Mouse (Mus musculus) frontal cortex, postnatal 14 days (tissue): ENCODE measurements around the gene Mgat4e.

Source experiments
- DNase-seq, 2 experiments: peaks; one replicate each; pipeline ENCODE4 v3.0.0; 2022; ENCODE audit warnings: low spot score in 2 of 2

Mgat4e gene

DNA sequence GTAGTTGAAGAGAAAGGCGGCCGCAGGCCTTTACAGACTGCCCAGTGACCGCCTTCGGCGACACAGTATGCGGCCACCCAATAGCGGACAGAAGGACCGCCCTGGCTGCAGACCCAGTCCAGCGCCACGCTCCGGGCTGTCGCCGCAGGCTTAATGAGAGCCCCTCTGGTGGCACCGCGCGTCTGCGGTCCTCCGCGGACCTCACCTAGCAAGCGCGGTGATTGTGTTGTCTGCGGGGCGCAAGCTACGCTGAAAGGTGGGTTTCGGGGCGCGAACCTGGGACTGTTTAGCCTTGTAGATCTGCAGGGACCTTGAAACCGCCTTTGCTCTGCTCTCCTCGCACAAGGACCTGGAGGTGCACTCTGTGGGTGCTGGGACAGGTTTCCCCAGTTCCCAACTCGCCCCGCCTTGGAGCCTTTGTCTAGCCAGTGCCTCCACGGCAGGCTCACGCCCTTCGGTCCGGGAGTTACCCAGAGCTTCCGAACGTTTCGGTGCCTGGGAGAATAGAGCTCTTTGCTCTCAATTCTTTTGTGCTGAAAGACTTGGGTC, 36.1 kb downstream of the Mgat4e start:
- DNase-seq, result no peak

DNA sequence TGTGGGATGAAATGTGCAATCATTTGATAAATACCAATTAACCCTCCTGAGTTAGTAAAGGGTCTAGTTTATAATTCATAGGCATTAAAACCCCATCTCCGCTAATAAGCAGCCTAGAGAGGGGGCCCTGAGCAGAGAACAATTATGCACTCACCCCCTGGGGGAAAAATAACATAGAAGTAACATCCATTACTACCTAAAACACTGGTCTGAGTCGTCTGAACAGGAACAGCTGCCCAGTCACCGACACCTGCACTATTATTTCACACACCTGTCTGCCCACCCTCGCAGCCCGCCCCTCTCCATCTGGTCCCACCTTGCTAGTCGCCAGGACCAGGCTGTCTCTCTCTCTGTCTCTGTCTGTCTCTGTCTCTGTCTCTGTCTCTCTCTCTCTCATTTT, 36.9 kb downstream of the Mgat4e start:
- no peak for DNase-seq

DNA sequence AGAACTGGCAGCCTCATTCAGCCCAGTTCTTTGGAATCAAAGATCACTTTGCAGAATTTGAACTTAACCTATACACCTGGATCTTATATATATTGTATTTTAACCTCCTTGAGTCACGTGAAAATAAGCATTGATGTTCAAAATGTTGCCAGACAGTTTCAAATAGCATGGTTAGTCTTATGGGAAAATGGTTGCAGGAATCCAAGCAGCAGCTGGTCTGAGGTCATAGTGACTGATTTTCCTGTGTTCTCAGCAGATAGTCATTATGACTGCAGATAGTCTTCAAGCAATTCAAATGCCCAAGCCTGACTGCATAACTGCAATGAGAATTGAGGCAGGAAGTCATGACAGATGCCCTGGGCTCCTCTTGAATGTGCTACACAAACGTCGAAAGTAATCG, 37.3 kb downstream of the Mgat4e start:
- DNase-seq, result no peak

DNA sequence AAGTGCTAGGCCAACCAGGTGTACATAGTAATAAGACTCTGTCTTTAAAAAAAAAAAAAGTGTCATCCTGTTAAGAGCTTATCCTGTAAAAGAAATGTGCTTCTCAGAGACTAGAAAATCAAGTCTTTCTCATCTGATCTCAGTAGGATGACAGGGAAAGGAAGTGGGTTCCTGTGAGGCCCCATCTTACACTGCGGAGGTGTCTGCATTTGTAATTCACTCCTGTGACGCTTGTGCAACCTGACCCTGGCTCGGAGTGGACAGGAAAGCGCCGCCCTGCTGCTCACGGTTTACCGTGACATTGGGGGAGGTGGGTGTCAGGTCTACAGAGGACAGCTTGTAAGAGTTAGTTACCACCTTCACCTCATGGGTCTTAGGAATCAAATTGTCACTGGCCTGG, 39.5 kb downstream of the Mgat4e start:
- DNase-seq, result no peak

DNA sequence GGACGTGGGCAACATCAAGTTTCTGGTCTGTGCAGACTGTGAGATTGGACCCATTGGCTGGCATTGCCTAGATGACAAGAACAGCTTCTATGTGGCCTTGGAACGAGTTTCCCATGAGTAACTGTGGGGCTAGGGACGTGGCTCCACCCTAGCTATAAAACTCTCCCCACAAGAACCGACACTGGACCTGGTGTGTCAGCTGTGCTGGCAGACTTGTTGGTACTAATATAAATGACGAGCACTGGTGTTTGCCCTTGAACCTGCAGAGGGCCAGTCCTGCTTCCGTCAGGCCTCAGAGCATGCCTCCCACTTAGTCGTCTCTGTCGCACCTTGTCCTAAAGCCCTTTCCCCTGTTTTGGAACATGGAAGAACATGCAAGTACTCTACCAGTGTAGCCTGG, 43.3 kb downstream of the Mgat4e start:
- DNase-seq, result no peak

DNA sequence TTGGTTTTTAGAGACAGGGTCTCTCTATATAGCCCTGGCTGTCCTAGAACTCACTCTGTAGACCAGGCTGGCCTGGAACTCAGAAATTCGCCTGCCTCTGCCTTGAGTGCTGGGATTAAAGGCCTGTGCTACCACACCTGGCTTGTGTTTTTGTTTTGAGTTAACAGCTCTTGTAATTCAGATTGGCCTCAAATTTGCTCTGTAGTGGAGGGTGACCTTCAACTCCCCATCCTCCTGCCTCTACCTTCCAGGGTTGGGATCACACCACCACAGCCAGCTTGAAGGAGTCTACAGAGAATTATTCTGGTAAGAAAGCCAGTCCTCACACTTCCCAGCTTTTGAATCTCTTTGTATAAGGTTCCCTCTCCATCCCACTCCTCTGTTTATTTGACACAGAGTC, 48.6 kb downstream of the Mgat4e start:
- no peak for DNase-seq

DNA sequence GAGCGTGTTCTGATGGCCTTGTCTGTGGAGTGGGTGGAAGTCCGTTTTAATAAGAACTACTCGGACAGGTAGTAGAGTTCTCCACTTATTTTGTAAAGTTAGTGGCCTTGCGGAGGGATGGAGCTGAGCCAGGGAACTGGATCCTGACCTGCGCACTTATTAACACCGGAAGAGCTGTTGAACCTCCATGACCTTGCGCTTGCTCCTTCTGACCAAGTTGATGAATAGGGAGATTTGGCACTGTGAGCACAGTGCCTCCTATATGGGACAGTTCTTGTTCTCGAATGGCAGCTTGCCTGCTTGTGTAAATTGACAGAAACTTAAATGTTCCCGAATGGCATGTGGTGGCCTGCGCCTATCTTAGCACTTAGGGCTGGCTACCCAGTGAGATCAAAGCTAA, 53.5 kb downstream of the Mgat4e start:
- DNase-seq, result no peak

DNA sequence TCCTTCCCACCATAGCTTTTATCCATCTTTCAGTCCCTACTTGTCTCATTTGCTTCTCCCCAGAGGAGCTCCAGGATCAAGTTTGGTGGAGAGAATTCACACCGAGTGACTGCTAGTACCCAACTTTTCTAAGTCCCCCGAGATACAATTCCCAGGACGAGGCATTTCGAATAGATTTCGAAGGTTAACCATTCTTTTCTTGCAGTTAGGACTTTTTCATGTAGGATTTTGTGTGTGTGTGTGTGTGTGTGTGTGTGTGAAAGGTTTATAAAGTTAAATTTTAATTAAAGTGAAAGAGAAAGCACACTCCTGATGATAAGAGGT, 54.3 kb downstream of the Mgat4e start:
- no peak for DNase-seq

DNA sequence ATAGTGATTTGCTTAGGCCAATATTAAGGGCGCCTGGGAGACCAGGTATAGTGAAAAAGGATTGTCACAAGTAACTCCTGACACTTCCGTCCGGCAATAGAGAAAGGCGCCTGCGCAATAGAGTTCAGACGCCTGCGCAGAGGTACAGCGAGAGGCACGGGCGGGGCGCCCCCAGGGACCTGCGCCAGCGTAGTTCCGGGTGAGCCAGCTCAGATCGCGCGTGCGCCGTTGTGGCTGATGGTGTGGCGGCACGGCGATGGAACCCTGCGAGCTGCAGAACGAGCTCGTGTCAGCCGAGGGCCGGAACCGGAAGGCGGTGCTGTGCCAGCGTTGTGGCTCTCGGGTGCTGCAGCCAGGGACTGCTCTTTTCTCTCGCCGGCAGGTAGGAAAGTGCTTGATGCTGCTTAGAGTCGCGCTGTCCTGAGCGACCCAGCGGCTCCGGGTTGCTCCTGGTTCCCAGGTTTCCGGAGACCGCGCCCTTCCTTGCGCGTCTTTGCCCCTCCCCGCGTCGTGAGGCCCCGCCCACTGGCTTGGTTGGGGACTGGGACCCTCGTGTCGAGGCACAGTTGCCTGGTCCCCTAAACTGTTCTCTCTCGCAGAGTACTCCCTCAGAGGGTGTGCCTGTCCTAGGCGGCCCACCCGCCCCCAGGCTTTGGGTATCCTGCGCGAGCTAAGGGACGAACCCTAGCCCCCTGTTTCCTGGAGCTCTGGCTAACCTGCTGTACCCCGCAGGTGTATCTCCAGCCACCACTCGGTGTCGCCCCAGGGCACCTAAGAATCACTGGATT, 54.9 kb downstream of the Mgat4e start, which contains the start of gene Rabif:
Rabif (plus strand) TSS at position 221 of the 788 bp plus-strand sequence.
- peak; percentile 95 to 98 for DNase-seq

DNA sequence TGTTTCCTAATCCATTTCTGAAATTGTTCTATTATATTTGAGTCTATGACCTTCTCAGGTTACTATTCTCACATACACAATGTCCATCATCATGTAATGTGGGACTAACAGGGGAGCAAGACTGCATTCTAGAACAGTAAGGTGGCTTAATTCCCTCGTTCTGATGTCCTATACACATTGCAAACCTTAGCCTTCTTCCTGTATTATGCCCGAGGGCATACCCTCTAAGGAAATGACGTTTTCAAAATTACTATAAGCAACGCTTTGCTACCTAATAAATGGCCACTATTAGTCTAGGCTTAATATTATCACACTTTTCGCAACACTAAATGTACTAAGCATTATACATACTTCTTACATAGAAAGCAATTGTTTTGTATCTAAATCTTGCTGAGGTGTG, 55.5 kb downstream of the Mgat4e start:
- DNase-seq, result no peak

DNA sequence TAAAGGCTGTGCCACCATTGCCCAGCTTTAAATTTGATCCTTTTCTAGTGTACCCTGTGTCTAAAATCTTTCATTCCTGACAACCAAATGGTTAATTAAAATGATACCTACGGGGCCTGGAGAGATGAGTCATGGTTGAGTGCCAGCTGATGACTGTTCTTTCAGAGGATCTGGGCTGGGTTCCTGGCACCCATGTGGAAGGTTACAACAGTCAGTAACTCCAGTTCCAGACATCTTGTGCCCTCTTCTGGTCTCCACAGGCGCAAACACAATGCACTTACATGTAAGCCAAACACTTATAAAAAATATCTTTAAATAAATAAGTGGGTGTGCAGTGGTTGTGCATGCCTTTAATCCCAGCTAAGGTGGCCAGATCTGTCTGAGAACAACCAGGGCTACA, 56.0 kb downstream of the Mgat4e start:
- DNase-seq, result no peak

DNA sequence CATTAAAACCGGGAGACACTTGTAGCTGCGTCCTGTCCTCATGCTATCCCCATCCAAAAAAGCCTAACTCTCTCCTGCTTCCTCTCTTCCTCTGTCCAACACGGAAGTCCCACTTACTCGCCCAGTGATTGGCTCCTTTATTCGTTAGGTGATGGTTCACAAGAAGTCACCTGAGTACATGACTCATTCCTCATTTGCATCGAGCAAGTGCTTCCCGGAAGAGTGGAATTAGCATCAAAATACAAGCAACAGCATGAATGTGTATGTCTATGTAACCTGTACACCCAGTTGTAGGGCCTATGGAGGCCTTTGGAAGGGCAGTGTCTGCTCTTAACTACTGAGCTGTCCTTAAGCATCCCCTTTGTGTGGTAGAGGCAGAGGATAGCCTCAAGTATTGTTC, 57.2 kb downstream of the Mgat4e start:
- no peak for DNase-seq
